Mouse (Mus musculus): ENCODE measurements around the gene Ryr1.

DNA sequence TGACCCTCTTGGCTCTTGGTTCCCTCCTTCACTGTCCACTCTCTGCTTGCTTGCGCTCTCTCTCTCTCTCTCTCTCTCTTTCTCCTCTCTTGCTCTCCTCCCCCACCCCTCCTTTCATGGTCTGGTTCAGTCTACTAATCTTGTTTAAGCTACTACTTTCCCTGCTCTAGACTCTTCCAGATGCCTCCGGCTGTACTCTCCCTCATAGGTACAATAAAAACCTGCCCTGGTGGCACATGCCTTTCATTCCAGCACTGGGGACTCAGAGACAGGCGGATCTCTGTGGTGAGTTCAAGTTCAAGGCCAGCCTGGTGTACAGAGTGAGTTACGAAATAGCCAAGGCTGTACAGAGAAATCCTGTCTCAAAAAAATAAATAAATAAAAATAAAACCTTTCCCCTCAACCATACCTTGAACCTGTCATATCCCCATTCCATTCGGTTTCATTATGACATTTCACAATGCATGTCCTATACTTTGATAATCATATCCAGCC, 159.6 kb downstream of the Ryr1 start:
- no peak for TF ChIP-seq CTCF (IDR thresholded peaks at IDR 0.05)
- no peak for TF ChIP-seq EP300 (IDR thresholded peaks at IDR 0.05)

Measured in lung, postnatal 0 days (tissue).